Mouse (Mus musculus): ENCODE results near the gene Lcor. TPM values are rescaled to one million over a fixed set of nuclear protein-coding genes. Genes with fewer than 3 reads are reported as not detected.

Lcor gene
- polyA plus RNA-seq, 1 experiment from 2014 or later = 17.0 TPM

DNA sequence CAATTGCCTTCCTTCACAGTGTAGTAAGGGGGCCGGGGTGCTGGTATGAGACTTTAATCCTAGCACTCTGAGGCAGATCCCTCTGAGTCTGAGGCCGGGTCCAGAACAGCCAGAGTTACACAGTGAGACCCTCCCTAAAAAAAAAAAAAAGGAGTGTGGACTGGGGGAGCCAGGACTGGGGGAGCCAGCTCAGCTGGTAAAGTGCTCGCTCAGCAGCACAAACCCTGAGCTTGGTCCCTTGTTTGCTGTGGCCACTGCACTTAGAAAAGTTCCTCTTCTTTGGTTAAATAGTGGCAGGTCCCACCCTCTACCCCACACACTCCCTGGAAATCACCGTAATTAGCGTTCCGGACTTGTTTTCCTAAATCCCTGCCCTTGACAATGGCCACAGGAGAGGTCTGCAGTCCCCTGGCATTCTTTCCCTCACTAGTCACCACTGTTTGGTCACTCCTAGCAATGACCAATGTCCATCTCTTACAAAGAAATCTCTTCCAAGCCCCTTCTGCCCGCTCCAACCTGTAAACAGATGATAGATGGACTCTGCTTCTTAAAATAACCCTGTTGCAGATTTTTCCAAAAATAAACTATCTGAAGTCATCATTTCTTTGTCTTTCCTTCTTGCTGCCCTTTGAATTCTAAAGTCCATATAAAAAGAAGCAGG lies 32.9 kb upstream of the Lcor start:
- Histone ChIP-seq H3K4me2 (no peak overlapping the region), H3K9ac (no peak overlapping the region), H3K27ac (no peak overlapping the region), H3K36me3 (no peaks in the 10 kb centered on the region), H3K9me3 (replicated peaks) (no peaks in the 10 kb centered on the region), H3K4me1 (peaks cover 10% of the 10 kb centered on the region; the same call in 1 of the 2 replicates), H3K27me3 (no peaks in the 10 kb centered on the region), H3K4me3 (replicated peaks) (no peak overlapping the region)
- WGBS = 72% methylated on average over 7 of the region's 7 CpGs
- no peak for ATAC-seq (replicated peaks; ENCODE audit: low FRiP score)

DNA sequence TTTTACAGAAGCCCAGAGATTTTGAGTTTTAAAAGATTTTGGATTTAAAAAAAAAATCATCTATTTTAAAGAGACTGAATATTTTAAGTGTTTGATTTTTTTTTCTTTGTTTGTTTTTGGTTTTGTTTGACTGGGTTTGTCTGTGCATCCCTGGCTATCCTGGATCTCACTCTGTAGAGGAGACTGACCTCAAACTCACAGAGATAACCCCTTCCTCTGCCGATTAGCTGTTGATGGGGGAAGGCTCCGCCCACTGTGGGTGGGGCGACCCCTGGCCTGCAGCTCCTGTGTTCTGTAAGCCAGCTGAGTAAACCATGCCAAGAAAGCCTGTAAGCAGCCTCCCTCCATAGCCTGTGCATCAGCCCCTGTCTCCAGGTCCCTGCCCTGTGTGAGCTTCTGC lies 30.3 kb upstream of the Lcor start:
- no peaks in the 10 kb centered on the region for H3K4me1 ChIP-seq
- no peak overlapping the region for H3K9ac ChIP-seq
- H3K27me3 ChIP-seq = no peaks in the 10 kb centered on the region
- H3K4me3 ChIP-seq (replicated peaks) = no peak overlapping the region
- H3K27ac ChIP-seq = no peak overlapping the region
- no peak overlapping the region for H3K4me2 ChIP-seq
- ATAC-seq (replicated peaks; ENCODE audit: low FRiP score) = no peak
- 17% methylated on average over 3 of the region's 3 CpGs for WGBS
- H3K9me3 ChIP-seq (replicated peaks) = no peaks in the 10 kb centered on the region
- H3K36me3 ChIP-seq = no peaks in the 10 kb centered on the region

DNA sequence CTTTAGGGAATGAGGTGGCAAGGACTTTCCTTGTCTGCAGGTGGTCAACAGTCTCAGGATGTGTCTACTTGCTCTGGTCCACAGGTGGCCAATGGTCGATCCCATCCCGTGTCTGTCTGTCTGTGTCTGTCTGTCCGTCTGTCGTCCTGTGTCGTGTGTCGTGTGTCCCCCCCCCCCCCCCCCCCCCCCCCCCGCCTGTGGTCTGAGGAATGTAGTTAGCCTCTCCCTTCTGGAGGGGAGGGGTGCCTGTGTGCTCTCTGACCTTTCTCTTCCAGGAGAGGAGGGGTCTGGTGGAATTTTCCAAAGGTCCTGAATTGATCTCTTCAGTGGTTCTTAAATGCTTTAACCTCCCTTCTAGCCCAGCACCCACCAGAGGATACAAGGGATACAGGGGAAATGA lies 27.8 kb upstream of the Lcor start:
- ATAC-seq (replicated peaks; ENCODE audit: low FRiP score) = no peak
- Histone ChIP-seq H3K4me1 (no peaks in the 10 kb centered on the region), H3K36me3 (no peaks in the 10 kb centered on the region), H3K27me3 (no peaks in the 10 kb centered on the region), H3K9ac (no peak overlapping the region), H3K27ac (no peak overlapping the region), H3K4me3 (replicated peaks) (no peak overlapping the region), H3K9me3 (replicated peaks) (no peaks in the 10 kb centered on the region), H3K4me2 (no peak overlapping the region)
- 86% methylated on average over 6 of the region's 7 CpGs for WGBS

DNA sequence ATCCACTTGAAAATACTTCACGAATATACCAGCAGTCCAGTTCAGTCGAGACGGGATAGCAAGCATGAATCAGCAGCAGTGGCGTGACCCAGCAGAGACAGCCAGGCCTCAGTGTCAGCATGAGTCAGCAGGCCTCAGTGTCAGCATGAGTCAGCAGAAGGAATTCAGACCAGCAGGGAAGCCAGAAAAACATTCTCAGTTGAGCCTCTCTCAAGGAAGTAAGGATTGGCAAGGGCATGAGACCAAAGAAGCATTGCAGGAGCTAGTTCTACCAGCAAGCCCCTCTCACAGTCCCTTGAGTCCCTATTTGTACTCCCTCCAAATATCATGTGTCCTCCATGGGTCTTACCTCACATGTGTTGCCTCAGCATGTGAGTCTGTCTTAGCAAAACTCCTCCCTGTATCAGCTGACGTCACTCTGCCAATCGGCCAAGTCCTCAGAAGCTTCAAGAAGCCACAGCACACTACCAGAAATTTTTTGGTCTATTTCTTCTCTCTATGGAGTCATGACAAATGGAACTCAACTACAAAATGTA lies 27.3 kb upstream of the Lcor start:
- WGBS = 69% methylated on average over 6 of the region's 6 CpGs

GRCm38 (mm10) chr19:41457181-41457580 lies 25.3 kb upstream of the Lcor start:
- Histone ChIP-seq H3K36me3 (no peaks in the 10 kb centered on the region), H3K9ac (no peak overlapping the region), H3K4me3 (replicated peaks) (no peak overlapping the region), H3K4me2 (no peak overlapping the region), H3K27ac (no peak overlapping the region), H3K9me3 (replicated peaks) (no peaks in the 10 kb centered on the region), H3K27me3 (no peaks in the 10 kb centered on the region), H3K4me1 (no peaks in the 10 kb centered on the region)
- ATAC-seq (replicated peaks; ENCODE audit: low FRiP score) = no peak
- 73% methylated on average over 5 of the region's 5 CpGs for WGBS

More for the DNA sequence above, 27.3 kb upstream of the Lcor start:
- Histone ChIP-seq H3K4me3 (replicated peaks) (no peak overlapping the region), H3K9me3 (replicated peaks) (no peaks in the 10 kb centered on the region), H3K9ac (no peak overlapping the region), H3K4me2 (no peak overlapping the region), H3K27me3 (no peaks in the 10 kb centered on the region), H3K36me3 (no peaks in the 10 kb centered on the region), H3K27ac (no peak overlapping the region), H3K4me1 (no peaks in the 10 kb centered on the region)
- ATAC-seq (replicated peaks; ENCODE audit: low FRiP score) = no peak

- Histone ChIP-seq H3K36me3 (no peaks in the 10 kb centered on the region), H3K4me2 (no peak overlapping the region), H3K27me3 (no peaks in the 10 kb centered on the region), H3K27ac (no peak overlapping the region), H3K4me1 (no peaks in the 10 kb centered on the region), H3K4me3 (replicated peaks) (no peak overlapping the region), H3K9me3 (replicated peaks) (no peaks in the 10 kb centered on the region), H3K9ac (no peak overlapping the region)
- WGBS = 84% methylated on average over 9 of the region's 9 CpGs
- no peak for ATAC-seq (replicated peaks; ENCODE audit: low FRiP score)
Measured at GRCm38 (mm10) chr19:41462166-41462735, 20.2 kb upstream of the Lcor start.

GRCm38 (mm10) chr19:41463841-41464240 lies 18.6 kb upstream of the Lcor start:
- Histone ChIP-seq H3K36me3 (no peaks in the 10 kb centered on the region), H3K9ac (no peak overlapping the region), H3K9me3 (replicated peaks) (no peaks in the 10 kb centered on the region), H3K27ac (no peak overlapping the region), H3K4me3 (replicated peaks) (no peak overlapping the region), H3K4me2 (no peak overlapping the region), H3K27me3 (no peaks in the 10 kb centered on the region), H3K4me1 (no peaks in the 10 kb centered on the region)
- WGBS = 90% methylated on average over 5 of the region's 5 CpGs
- no peak for ATAC-seq (replicated peaks; ENCODE audit: low FRiP score)

DNA sequence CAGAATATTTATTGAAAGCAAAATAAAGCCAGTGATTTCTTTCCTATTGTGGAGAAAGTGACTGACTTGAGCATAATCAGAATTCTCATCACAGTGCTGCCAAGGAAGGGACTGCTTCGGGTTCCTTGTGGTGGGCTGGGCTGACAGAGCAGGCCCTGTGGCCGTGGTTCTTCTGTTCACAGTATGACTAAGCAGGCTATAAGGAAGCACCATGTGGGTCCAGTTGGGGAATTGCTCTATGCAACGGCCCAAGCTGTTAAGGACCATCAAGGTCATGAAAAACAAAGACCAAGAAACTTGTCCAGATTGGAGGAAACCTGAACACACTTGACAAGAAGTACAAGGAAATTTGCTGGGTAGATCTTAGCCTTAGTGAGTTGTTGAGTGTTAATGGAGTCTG lies 16.0 kb upstream of the Lcor start:
- 88% methylated on average over 3 of the region's 3 CpGs for WGBS

GRCm38 (mm10) chr19:41473566-41474135 lies 8.8 kb upstream of the Lcor start:
- no peaks in the 10 kb centered on the region for H3K27me3 ChIP-seq
- H3K4me3 ChIP-seq (replicated peaks) = no peak overlapping the region
- WGBS = 90% methylated on average over 7 of the region's 7 CpGs
- H3K27ac ChIP-seq = no peak overlapping the region
- H3K4me2 ChIP-seq = no peak overlapping the region
- H3K9ac ChIP-seq = no peak overlapping the region
- no peaks in the 10 kb centered on the region for H3K9me3 ChIP-seq (replicated peaks)
- H3K4me1 ChIP-seq = peaks cover 4% of the 10 kb centered on the region; the same call in 1 of the 2 replicates
- no peaks in the 10 kb centered on the region for H3K36me3 ChIP-seq
- no peak for ATAC-seq (replicated peaks; ENCODE audit: low FRiP score)

More for the DNA sequence above, 16.0 kb upstream of the Lcor start:
- H3K4me3 ChIP-seq (replicated peaks) = no peak overlapping the region
- H3K27ac ChIP-seq = no peak overlapping the region
- H3K36me3 ChIP-seq = no peaks in the 10 kb centered on the region
- H3K4me2 ChIP-seq = no peak overlapping the region
- ATAC-seq (replicated peaks; ENCODE audit: low FRiP score) = no peak
- H3K27me3 ChIP-seq = no peaks in the 10 kb centered on the region
- no peak overlapping the region for H3K9ac ChIP-seq
- no peaks in the 10 kb centered on the region for H3K4me1 ChIP-seq
- no peaks in the 10 kb centered on the region for H3K9me3 ChIP-seq (replicated peaks)

DNA sequence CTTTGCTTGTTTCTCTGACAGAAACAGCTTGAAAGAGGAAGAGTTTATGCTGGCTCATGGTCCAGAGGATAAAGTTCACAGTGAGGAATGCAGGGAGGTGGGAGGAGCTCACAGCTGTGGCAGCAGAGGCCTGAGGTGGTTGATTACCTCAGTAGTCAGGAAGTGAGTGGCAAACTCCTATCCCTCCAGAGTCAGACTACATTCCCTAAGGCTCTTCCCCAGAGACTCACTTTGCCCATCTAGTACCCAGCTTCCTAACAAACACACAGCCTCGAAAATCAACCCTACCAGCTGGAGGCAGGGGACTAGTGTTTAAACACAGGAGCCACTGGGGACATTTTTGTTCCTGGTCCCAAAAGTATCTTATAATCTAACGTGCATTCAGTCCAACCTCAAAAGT lies 7.5 kb upstream of the Lcor start:
- H3K27ac ChIP-seq = no peak overlapping the region
- 0 out of 2 replicates have a peak, but pooled peaks have one; percentile 69 for ATAC-seq (replicated peaks; ENCODE audit: low FRiP score)
- H3K4me2 ChIP-seq = no peak overlapping the region
- H3K9ac ChIP-seq = no peak overlapping the region
- H3K4me3 ChIP-seq (replicated peaks) = no peak overlapping the region
- 68% methylated on average over 2 of the region's 2 CpGs for WGBS
- no peaks in the 10 kb centered on the region; the same call in 1 of the 2 replicates for H3K27me3 ChIP-seq
- H3K36me3 ChIP-seq = no peaks in the 10 kb centered on the region
- H3K9me3 ChIP-seq (replicated peaks) = no peaks in the 10 kb centered on the region
- H3K4me1 ChIP-seq = peaks cover 4% of the 10 kb centered on the region; the same call in 1 of the 2 replicates

DNA sequence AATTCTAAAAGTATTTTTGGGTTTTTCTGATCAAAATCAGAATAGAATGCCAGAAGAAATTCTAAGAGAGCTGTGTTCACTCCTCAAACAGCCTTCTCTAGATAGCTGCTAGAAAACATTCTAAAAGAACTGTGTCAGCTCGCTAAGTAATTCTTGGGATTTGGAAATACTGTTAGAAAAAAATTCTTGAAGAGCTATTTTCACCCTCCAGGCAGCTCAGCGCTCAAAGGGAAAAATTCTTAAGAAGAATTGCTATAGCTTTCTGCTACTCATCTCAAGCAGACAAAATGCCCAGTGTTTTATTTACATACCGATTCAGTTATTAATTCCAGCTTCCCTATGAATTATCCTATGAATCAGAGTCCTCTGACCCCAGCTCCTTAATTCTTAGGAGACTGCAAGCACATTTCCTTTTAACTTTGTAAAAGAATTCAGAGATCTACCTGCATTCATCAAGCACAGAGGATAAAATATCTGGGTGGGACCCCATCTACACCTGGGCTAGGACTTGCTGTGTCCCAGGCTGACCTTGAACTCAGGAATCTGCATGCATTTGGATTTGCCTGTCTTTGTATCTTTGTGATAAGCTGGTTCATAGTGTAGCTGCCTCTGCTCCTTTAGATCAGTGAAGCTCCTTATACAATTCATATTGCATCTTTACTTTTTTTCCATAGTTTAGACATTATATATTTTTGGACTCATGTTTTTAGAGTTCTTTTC lies 5.7 kb upstream of the Lcor start:
- 89% methylated on average over 3 of the region's 3 CpGs for WGBS
- Histone ChIP-seq H3K9me3 (replicated peaks) (no peaks in the 10 kb centered on the region), H3K27me3 (no peaks in the 10 kb centered on the region; the same call in 1 of the 2 replicates), H3K4me1 (peaks cover 11% of the 10 kb centered on the region), H3K4me3 (replicated peaks) (no peak overlapping the region), H3K36me3 (no peaks in the 10 kb centered on the region), H3K4me2 (no peak overlapping the region), H3K9ac (no peak overlapping the region), H3K27ac (no peak overlapping the region)
- no peak for ATAC-seq (replicated peaks; ENCODE audit: low FRiP score)
